Mouse (Mus musculus) liver, embryonic 14.5 days (tissue): Measurements from ENCODE around the gene Hmg20b.

Experiments used
- CTCF ChIP-seq: IDR thresholded peaks from 2 replicates; pipeline ENCODE4 v1.5.1; 2016; ENCODE audit warnings: antibody characterized with exemption, low read depth, control low read depth
- EP300 ChIP-seq: IDR thresholded peaks from 2 replicates; pipeline ENCODE4 v1.6.1; 2016; ENCODE audit warnings: antibody characterized with exemption, low read depth

GRCm38 (mm10) chr10:81392781-81393185, 42.5 kb upstream of the Hmg20b start, which contains the start of gene Smim24:
- TF ChIP-seq CTCF (no peak), EP300 (no peak)
